Mouse (Mus musculus): ENCODE measurements at regions not wholly inside any gene's neighbourhood (a gene's known extent, or its start where the extent isn't known, plus 50 kb on each side); places are given as distances from the start of the nearest gene placed in this dataset.

DNA sequence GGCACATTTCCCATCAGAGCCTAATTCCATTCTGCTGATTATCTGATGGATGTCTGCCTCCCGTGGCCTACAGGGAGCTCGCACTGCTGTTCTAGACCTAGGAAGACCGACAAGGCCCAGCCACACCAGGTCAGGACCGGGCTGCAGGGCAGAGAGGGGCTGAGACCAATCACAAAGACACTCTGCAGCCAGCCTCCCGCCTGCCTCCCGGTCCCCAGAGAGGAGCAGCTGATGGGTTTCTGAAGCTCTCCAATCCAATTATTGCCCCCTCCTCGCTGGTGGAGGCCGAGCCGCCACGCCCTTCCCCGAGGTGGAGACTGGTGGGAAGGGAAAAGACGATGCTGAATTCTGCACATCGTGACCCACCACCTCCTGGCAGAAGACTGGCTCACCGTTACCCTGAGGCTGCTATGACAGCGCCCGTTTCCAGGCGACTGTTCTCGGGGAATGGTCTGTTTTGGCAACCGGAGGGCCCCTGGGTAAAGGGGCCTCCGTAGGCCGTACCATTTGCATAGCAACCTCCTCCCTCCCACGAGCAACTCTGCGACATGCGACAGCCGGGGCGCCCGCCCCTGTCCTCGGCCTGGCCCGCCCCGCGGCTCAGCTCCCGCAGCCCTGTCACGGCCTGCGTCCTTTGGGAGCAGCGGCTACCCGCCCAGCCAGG lies 53.5 kb upstream of the Pim1 start:
- ATAC-seq (ENCODE audit: low read depth): peak; percentile 93
- Histone ChIP-seq H3K4me1 (ENCODE audit: control insufficient read depth, insufficient read depth, low read length) (peaks cover 3% of the 10 kb centered on the region; the same call in 1 of the 2 replicates), H3K27me3 (ENCODE audit: control insufficient read depth, insufficient read depth, low read length) (no peaks in the 10 kb centered on the region), H3K4me3 (ENCODE audit: low read depth, low read length) (peak overlapping the region; percentile 22), H3K4me2 (ENCODE audit: low read depth, low read length) (peak overlapping the region; percentile 51), H3K9ac (replicated peaks; ENCODE audit: low read depth, low read length) (peak overlapping the region; percentile 56), H3K27ac (ENCODE audit: low read depth, low read length) (peak overlapping the region; percentile 67), H3K36me3 (ENCODE audit: control insufficient read depth, insufficient read depth, low read length) (no peaks in the 10 kb centered on the region), H3K9me3 (ENCODE audit: control insufficient read depth, low read length) (no peaks in the 10 kb centered on the region)
- under 1% methylated on average over 33 of the region's 36 CpGs for WGBS

DNA sequence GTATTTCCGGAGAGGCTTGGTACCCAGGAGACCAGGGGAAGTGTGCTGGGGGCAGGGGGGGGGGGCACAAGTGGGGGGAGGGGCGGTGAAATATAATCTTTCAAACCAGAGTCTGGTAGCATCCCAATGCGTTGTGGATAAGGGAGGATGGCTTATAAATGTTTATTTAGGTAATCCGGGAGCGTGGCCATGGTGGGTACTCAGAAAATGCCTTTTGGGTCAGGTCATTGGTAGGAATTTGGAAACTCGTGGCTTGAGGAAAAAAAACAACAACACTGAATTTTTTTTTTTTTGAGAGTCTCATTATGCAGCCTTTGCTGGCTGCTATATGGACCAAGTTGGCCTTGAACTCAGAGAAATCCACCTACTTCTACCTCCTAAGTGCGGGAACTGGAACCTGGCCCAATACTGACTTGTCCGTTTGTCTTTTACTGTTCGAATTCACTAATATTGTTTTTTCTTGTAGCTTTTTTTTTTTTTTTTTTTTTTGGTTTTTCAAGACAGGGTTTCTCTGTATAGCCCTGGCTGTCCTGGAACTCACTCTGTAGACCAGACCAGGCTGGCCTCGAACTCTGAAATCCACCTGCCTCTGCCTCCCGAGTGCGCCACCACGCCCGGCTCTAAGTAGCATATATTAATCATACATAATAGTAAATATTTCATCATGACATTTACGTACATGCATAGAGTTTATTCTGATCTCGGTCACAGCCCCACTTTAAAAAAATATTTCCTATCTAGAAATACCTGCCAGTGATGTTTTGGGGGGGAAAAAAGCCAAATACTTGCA lies 52.8 kb upstream of the Pim1 start:
- Histone ChIP-seq H3K4me1 (ENCODE audit: control insufficient read depth, insufficient read depth, low read length) (peaks cover 3% of the 10 kb centered on the region; the same call in 1 of the 2 replicates), H3K27me3 (ENCODE audit: control insufficient read depth, insufficient read depth, low read length) (no peaks in the 10 kb centered on the region), H3K27ac (ENCODE audit: low read depth, low read length) (peak overlapping the region; percentile 67), H3K9ac (replicated peaks; ENCODE audit: low read depth, low read length) (peak overlapping the region; percentile 56), H3K9me3 (ENCODE audit: control insufficient read depth, low read length) (no peaks in the 10 kb centered on the region), H3K4me3 (ENCODE audit: low read depth, low read length) (peak overlapping the region; percentile 22), H3K36me3 (ENCODE audit: control insufficient read depth, insufficient read depth, low read length) (no peaks in the 10 kb centered on the region), H3K4me2 (ENCODE audit: low read depth, low read length) (peak overlapping the region; percentile 51)
- 26% methylated on average over 16 of the region's 16 CpGs for WGBS
- ATAC-seq (ENCODE audit: low read depth): no peak

DNA sequence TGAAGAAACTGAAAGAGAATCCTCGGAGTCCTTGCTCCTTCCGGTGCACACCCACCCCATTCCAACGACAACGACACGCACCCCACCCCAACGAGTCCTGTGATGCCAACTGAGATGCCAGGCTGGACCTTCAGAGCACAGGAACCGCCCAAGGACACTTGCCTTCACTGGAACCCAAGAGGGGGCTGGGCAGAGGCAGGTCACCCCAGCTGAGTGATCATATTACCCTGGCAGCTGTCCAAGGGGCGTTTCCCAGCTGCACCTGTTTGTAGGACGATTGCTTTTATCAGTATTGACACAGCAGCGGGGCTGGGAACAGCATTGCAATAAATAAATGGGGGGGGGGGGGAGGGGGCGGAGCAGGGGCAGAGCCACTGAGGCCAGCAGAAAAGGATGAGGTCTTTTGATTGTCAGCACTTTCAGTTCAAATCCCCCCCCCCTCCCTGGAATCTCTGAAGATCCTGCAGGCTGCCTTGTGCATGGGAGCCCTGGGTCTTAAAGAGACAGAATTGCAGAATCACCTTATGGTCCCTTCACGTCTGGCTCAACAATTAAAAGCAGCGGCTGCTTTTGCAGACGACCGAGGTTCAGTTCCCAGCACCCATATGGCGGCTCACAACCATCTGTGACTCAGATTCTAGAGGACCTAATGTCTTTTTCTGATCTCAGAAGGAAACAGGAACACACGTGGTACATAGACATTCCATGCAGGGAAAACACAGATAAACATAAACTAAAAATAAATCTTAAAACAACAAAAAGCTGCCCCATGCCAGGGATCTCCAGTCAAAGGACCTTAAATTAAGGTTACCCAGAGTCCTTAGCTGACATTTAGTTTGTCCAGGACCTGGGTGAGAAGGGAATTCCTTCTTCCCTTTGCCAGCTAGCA lies 52.0 kb upstream of the Pim1 start:
- no peaks in the 10 kb centered on the region for H3K9me3 ChIP-seq (ENCODE audit: control insufficient read depth, low read length)
- H3K27me3 ChIP-seq (ENCODE audit: control insufficient read depth, insufficient read depth, low read length): no peaks in the 10 kb centered on the region
- H3K27ac ChIP-seq (ENCODE audit: low read depth, low read length): peak overlapping the region; percentile 55; the same call in 1 of the 2 replicates
- 8% methylated on average over 17 of the region's 17 CpGs for WGBS
- H3K9ac ChIP-seq (replicated peaks; ENCODE audit: low read depth, low read length): no peak overlapping the region
- peak overlapping the region; percentile 14; the same call in 1 of the 2 replicates for H3K4me2 ChIP-seq (ENCODE audit: low read depth, low read length)
- peaks cover 3% of the 10 kb centered on the region; the same call in 1 of the 2 replicates for H3K4me1 ChIP-seq (ENCODE audit: control insufficient read depth, insufficient read depth, low read length)
- no peaks in the 10 kb centered on the region for H3K36me3 ChIP-seq (ENCODE audit: control insufficient read depth, insufficient read depth, low read length)
- no peak for ATAC-seq (ENCODE audit: low read depth)
- no peak overlapping the region for H3K4me3 ChIP-seq (ENCODE audit: low read depth, low read length)

DNA sequence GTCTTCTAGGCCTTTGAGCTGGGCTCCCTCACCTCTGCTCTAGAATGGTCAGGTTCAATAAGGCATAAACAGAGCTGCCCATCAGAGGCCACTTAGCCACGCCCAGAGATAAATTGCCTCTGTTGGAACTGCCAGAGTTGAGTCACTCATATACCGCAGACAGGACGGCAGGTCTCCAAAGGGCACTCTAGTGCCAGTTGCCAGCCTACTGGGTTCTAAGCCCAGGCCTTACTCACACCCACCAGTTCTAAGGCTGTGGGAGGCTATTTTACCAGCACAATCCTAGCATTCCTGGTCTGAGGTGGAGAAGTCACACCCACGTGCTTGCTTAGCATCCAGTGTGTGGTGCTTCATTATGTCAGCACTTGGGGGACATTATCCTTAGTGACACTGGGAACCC lies 50.6 kb upstream of the Pim1 start:
- Histone ChIP-seq H3K4me3 (ENCODE audit: low read depth, low read length) (no peak overlapping the region), H3K4me1 (ENCODE audit: control insufficient read depth, insufficient read depth, low read length) (peaks cover 7% of the 10 kb centered on the region; the same call in 1 of the 2 replicates), H3K36me3 (ENCODE audit: control insufficient read depth, insufficient read depth, low read length) (no peaks in the 10 kb centered on the region), H3K4me2 (ENCODE audit: low read depth, low read length) (no peak overlapping the region), H3K27me3 (ENCODE audit: control insufficient read depth, insufficient read depth, low read length) (no peaks in the 10 kb centered on the region), H3K9me3 (ENCODE audit: control insufficient read depth, low read length) (no peaks in the 10 kb centered on the region), H3K27ac (ENCODE audit: low read depth, low read length) (no peak overlapping the region), H3K9ac (replicated peaks; ENCODE audit: low read depth, low read length) (no peak overlapping the region)
- 70% methylated on average over 4 of the region's 4 CpGs for WGBS
- no peak for ATAC-seq (ENCODE audit: low read depth)

DNA sequence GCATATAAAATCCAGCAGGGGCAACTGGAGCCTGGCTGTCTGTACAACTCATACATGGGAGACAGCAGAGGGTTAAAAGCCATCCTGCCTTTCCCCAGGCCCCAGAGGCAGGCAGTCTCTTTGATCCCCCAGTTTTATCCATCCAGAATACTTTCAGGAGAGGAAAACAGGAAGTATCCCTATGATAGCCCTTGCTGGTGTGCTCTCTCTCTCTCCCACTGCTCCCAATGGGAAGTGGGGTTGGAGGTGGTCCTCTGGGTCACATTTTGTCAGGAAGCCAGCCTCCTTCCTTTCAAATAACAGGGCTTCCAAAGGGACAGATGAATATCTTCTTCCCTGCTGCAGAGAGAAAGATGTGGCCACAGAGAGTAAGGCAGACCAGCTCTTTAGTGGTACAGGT lies 50.1 kb upstream of the Pim1 start:
- no peak overlapping the region for H3K4me3 ChIP-seq (ENCODE audit: low read depth, low read length)
- H3K9ac ChIP-seq (replicated peaks; ENCODE audit: low read depth, low read length): no peak overlapping the region
- peaks cover 7% of the 10 kb centered on the region; the same call in 1 of the 2 replicates for H3K4me1 ChIP-seq (ENCODE audit: control insufficient read depth, insufficient read depth, low read length)
- no peak overlapping the region for H3K27ac ChIP-seq (ENCODE audit: low read depth, low read length)
- H3K4me2 ChIP-seq (ENCODE audit: low read depth, low read length): no peak overlapping the region
- ATAC-seq (ENCODE audit: low read depth): no peak
- H3K27me3 ChIP-seq (ENCODE audit: control insufficient read depth, insufficient read depth, low read length): no peaks in the 10 kb centered on the region
- H3K36me3 ChIP-seq (ENCODE audit: control insufficient read depth, insufficient read depth, low read length): no peaks in the 10 kb centered on the region
- H3K9me3 ChIP-seq (ENCODE audit: control insufficient read depth, low read length): no peaks in the 10 kb centered on the region
